Mouse (Mus musculus): ENCODE data around the gene Rusc2. TPM values are rescaled to one million over a fixed set of nuclear protein-coding genes. Genes with fewer than 3 reads are reported as not detected.

Rusc2 gene
- polyA plus RNA-seq, 1 experiment: 14.7 TPM

GRCm38 (mm10) chr4:43415221-43416070, 33.7 kb downstream of the Rusc2 start:
- no peak overlapping the region for H3K4me3 ChIP-seq (replicated peaks; ENCODE audit: control insufficient read depth, low read depth, low read length)
- WGBS: 89% methylated on average over 29 of the region's 29 CpGs
- no peak overlapping the region; the same call in 1 of the 2 replicates for H3K27ac ChIP-seq (ENCODE audit: control insufficient read depth, insufficient read depth, low read depth, low read length, poor library complexity)
- TF ChIP-seq CTCF (IDR thresholded peaks at IDR 0.05; ENCODE audit: control insufficient read depth, insufficient read depth, low read length): no peak
- TF ChIP-seq POLR2A (IDR thresholded peaks at IDR 0.05; ENCODE audit: borderline replicate concordance, control insufficient read depth, low read depth, low read length): 0 out of 2 replicates have a peak, but pooled peaks have one; percentile 9
- H3K4me1 ChIP-seq (ENCODE audit: control insufficient read depth, insufficient read depth, low read length): peaks cover 1% of the 10 kb centered on the region; the same call in 1 of the 2 replicates

GRCm38 (mm10) chr4:43416071-43416490, 34.3 kb downstream of the Rusc2 start:
- Histone ChIP-seq H3K4me1 (ENCODE audit: control insufficient read depth, insufficient read depth, low read length) (peaks cover 1% of the 10 kb centered on the region; the same call in 1 of the 2 replicates), H3K27ac (ENCODE audit: control insufficient read depth, insufficient read depth, low read depth, low read length, poor library complexity) (no peak overlapping the region), H3K4me3 (replicated peaks; ENCODE audit: control insufficient read depth, low read depth, low read length) (no peak overlapping the region)
- WGBS: 92% methylated on average over 22 of the region's 22 CpGs
- no peak for TF ChIP-seq CTCF (IDR thresholded peaks at IDR 0.05; ENCODE audit: control insufficient read depth, insufficient read depth, low read length)
- no peak for TF ChIP-seq POLR2A (IDR thresholded peaks at IDR 0.05; ENCODE audit: borderline replicate concordance, control insufficient read depth, low read depth, low read length)

- peaks cover 1% of the 10 kb centered on the region; the same call in 1 of the 2 replicates for H3K4me1 ChIP-seq (ENCODE audit: control insufficient read depth, insufficient read depth, low read length)
- H3K4me3 ChIP-seq (replicated peaks; ENCODE audit: control insufficient read depth, low read depth, low read length): no peak overlapping the region
- TF ChIP-seq POLR2A (IDR thresholded peaks at IDR 0.05; ENCODE audit: borderline replicate concordance, control insufficient read depth, low read depth, low read length) (no peak), CTCF (IDR thresholded peaks at IDR 0.05; ENCODE audit: control insufficient read depth, insufficient read depth, low read length) (no peak)
- no peak overlapping the region for H3K27ac ChIP-seq (ENCODE audit: control insufficient read depth, insufficient read depth, low read depth, low read length, poor library complexity)
- WGBS: 67% methylated on average over 16 of the region's 16 CpGs
These were observed 35.7 kb downstream of the Rusc2 start for GRCm38 (mm10) chr4:43417269-43418062.

GRCm38 (mm10) chr4:43418450-43418849, 36.7 kb downstream of the Rusc2 start:
- Histone ChIP-seq H3K27ac (ENCODE audit: control insufficient read depth, insufficient read depth, low read depth, low read length, poor library complexity) (no peak overlapping the region), H3K4me3 (replicated peaks; ENCODE audit: control insufficient read depth, low read depth, low read length) (no peak overlapping the region), H3K4me1 (ENCODE audit: control insufficient read depth, insufficient read depth, low read length) (peaks cover 1% of the 10 kb centered on the region; the same call in 1 of the 2 replicates)
- TF ChIP-seq POLR2A (IDR thresholded peaks at IDR 0.05; ENCODE audit: borderline replicate concordance, control insufficient read depth, low read depth, low read length): no peak
- no peak for TF ChIP-seq CTCF (IDR thresholded peaks at IDR 0.05; ENCODE audit: control insufficient read depth, insufficient read depth, low read length)
- WGBS: 87% methylated on average over 4 of the region's 4 CpGs

- peaks cover 1% of the 10 kb centered on the region; the same call in 1 of the 2 replicates for H3K4me1 ChIP-seq (ENCODE audit: control insufficient read depth, insufficient read depth, low read length)
- no peak overlapping the region for H3K27ac ChIP-seq (ENCODE audit: control insufficient read depth, insufficient read depth, low read depth, low read length, poor library complexity)
- 66% methylated on average over 15 of the region's 15 CpGs for WGBS
- TF ChIP-seq CTCF (IDR thresholded peaks at IDR 0.05; ENCODE audit: control insufficient read depth, insufficient read depth, low read length): no peak
- TF ChIP-seq POLR2A (IDR thresholded peaks at IDR 0.05; ENCODE audit: borderline replicate concordance, control insufficient read depth, low read depth, low read length): no peak
- no peak overlapping the region for H3K4me3 ChIP-seq (replicated peaks; ENCODE audit: control insufficient read depth, low read depth, low read length)
These were observed 37.3 kb downstream of the Rusc2 start for GRCm38 (mm10) chr4:43418973-43419656.

GRCm38 (mm10) chr4:43419801-43420281, 38.1 kb downstream of the Rusc2 start:
- TF ChIP-seq POLR2A (IDR thresholded peaks at IDR 0.05; ENCODE audit: borderline replicate concordance, control insufficient read depth, low read depth, low read length) (no peak), CTCF (IDR thresholded peaks at IDR 0.05; ENCODE audit: control insufficient read depth, insufficient read depth, low read length) (no peak)
- WGBS: 32% methylated on average over 9 of the region's 9 CpGs
- Histone ChIP-seq H3K4me1 (ENCODE audit: control insufficient read depth, insufficient read depth, low read length) (peaks cover 1% of the 10 kb centered on the region; the same call in 1 of the 2 replicates), H3K4me3 (replicated peaks; ENCODE audit: control insufficient read depth, low read depth, low read length) (no peak overlapping the region), H3K27ac (ENCODE audit: control insufficient read depth, insufficient read depth, low read depth, low read length, poor library complexity) (no peak overlapping the region)

- 3% methylated on average over 6 of the region's 6 CpGs for WGBS
- TF ChIP-seq POLR2A (IDR thresholded peaks at IDR 0.05; ENCODE audit: borderline replicate concordance, control insufficient read depth, low read depth, low read length) (no peak), CTCF (IDR thresholded peaks at IDR 0.05; ENCODE audit: control insufficient read depth, insufficient read depth, low read length) (peak; percentile 80)
- Histone ChIP-seq H3K27ac (ENCODE audit: control insufficient read depth, insufficient read depth, low read depth, low read length, poor library complexity) (no peak overlapping the region), H3K4me3 (replicated peaks; ENCODE audit: control insufficient read depth, low read depth, low read length) (no peak overlapping the region), H3K4me1 (ENCODE audit: control insufficient read depth, insufficient read depth, low read length) (peaks cover 1% of the 10 kb centered on the region; the same call in 1 of the 2 replicates)
These were observed 38.5 kb downstream of the Rusc2 start for GRCm38 (mm10) chr4:43420305-43420704.
